Mouse (Mus musculus) forebrain, embryonic 10.5 days (tissue): Measurements from ENCODE around the gene Recql5. TPM values are rescaled to one million over a fixed set of nuclear protein-coding genes. Genes with fewer than 3 reads are reported as not detected.
A peak's percentile ranks its signal among the peaks of the same experiment; 100 is the strongest.

ENCODE experiments used
- DNase-seq: peaks from one replicate; pipeline ENCODE4 v3.0.0-alpha.2; 2017; ENCODE audit warnings: low spot score; ENCODE audit errors: extremely low spot score
- H3K27ac ChIP-seq: fragments of 300-500 bp; sonication (generic); 2 replicates; pipeline ENCODE4 v1.5.1; 2016; ENCODE audit warnings: mild to moderate bottlenecking
- H3K27me3 ChIP-seq: fragments of 300-500 bp; sonication (generic); 2 replicates; pipeline ENCODE4 v1.6.1; 2016; ENCODE audit warnings: mild to moderate bottlenecking; ENCODE audit not compliant: poor library complexity, severe bottlenecking
- H3K36me3 ChIP-seq: fragments of 300-500 bp; sonication (generic); replicated peaks from 2 replicates; pipeline ENCODE4 v1.6.1; 2016; ENCODE audit warnings: mild to moderate bottlenecking, moderate library complexity
- H3K4me1 ChIP-seq: fragments of 300-500 bp; sonication (generic); 2 replicates; pipeline ENCODE4 v1.6.1; 2016
- H3K4me3 ChIP-seq: fragments of 300-500 bp; sonication (generic); 2 replicates; pipeline ENCODE4 v1.5.1; 2016; ENCODE audit warnings: mild to moderate bottlenecking, moderate library complexity
- H3K9me3 ChIP-seq: fragments of 300-500 bp; sonication (generic); 2 replicates; pipeline ENCODE4 v1.6.1; 2016; ENCODE audit warnings: mild to moderate bottlenecking, moderate library complexity
- WGBS: fragments of 180-500 bp; shearing (Covaris S2); methylation state at CpG from one replicate; pipeline ENCODE4 v1.1.7; 2016; 5-methylcytosine and 5-hydroxymethylcytosine counted together
- polyA plus RNA-seq: library from polyadenylated mRNA; unstranded; fragments of >200 nt; fragmentation: Nextera tagmentation; extraction: Ambion mirVana; gene quantifications from 2 replicates; pipeline ENCODE4 v1.2.1, GENCODE M21; 2016

The Recql5 gene
- polyA plus RNA-seq, 1 experiment from 2014 or later = 35.0 TPM

- Histone ChIP-seq H3K36me3 (peaks cover 28% of the 10 kb centered on the region), H3K4me3 (no peak overlapping the region), H3K27ac (peak overlapping the region; percentile 68), H3K4me1 (peaks cover 63% of the 10 kb centered on the region), H3K27me3 (no peaks in the 10 kb centered on the region), H3K9me3 (no peaks in the 10 kb centered on the region)
- no peak for DNase-seq
- 79% methylated on average over 11 of the region's 11 CpGs for WGBS
These were observed 29.7 kb downstream of the Recql5 start for GRCm38 (mm10) chr11:115903384-115904230.

GRCm38 (mm10) chr11:115902831-115903230 is 30.4 kb downstream of the Recql5 start:
- H3K4me1 ChIP-seq = peaks cover 65% of the 10 kb centered on the region
- DNase-seq = no peak
- no peaks in the 10 kb centered on the region for H3K9me3 ChIP-seq
- 100% methylated on average over 1 of the region's 1 CpGs for WGBS
- H3K27me3 ChIP-seq = no peaks in the 10 kb centered on the region
- H3K27ac ChIP-seq = peak overlapping the region; percentile 68
- H3K4me3 ChIP-seq = no peak overlapping the region
- H3K36me3 ChIP-seq = peaks cover 21% of the 10 kb centered on the region; the same call in 1 of the 2 replicates

- peaks cover 26% of the 10 kb centered on the region for H3K36me3 ChIP-seq
- H3K4me3 ChIP-seq = no peak overlapping the region
- H3K27me3 ChIP-seq = no peaks in the 10 kb centered on the region
- peaks cover 65% of the 10 kb centered on the region for H3K4me1 ChIP-seq
- H3K9me3 ChIP-seq = no peaks in the 10 kb centered on the region
- WGBS = 85% methylated on average over 5 of the region's 5 CpGs
- DNase-seq = no peak
- peak overlapping the region; percentile 68 for H3K27ac ChIP-seq
These were observed 31.1 kb downstream of the Recql5 start for GRCm38 (mm10) chr11:115902177-115902576.

- Histone ChIP-seq H3K27me3 (no peaks in the 10 kb centered on the region), H3K9me3 (no peaks in the 10 kb centered on the region), H3K4me1 (peaks cover 65% of the 10 kb centered on the region), H3K27ac (peak overlapping the region; percentile 68), H3K36me3 (peaks cover 30% of the 10 kb centered on the region), H3K4me3 (no peak overlapping the region)
- WGBS = 84% methylated on average over 9 of the region's 9 CpGs
- DNase-seq = no peak
These were observed 31.7 kb downstream of the Recql5 start for GRCm38 (mm10) chr11:115901338-115902161.

GRCm38 (mm10) chr11:115900561-115901337 is 32.5 kb downstream of the Recql5 start:
- 80% methylated on average over 8 of the region's 8 CpGs for WGBS
- Histone ChIP-seq H3K36me3 (peaks cover 37% of the 10 kb centered on the region), H3K9me3 (no peaks in the 10 kb centered on the region), H3K27me3 (no peaks in the 10 kb centered on the region), H3K4me1 (peaks cover 59% of the 10 kb centered on the region), H3K27ac (peak overlapping the region; percentile 68), H3K4me3 (peak overlapping the region; percentile 13; the same call in 1 of the 2 replicates)
- DNase-seq = no peak

- peak within 1 kb of the TSS; percentile 13; the same call in 1 of the 2 replicates for H3K4me3 ChIP-seq
- peak; percentile 54 for DNase-seq
- peaks cover 43% of the 10 kb centered on the region for H3K36me3 ChIP-seq
- no peaks in the 10 kb centered on the region for H3K27me3 ChIP-seq
- H3K27ac ChIP-seq = peak within 1 kb of the TSS; percentile 68
- H3K4me1 ChIP-seq = peaks cover 48% of the 10 kb centered on the region
- 36% methylated on average over 16 of the region's 16 CpGs for WGBS
- H3K9me3 ChIP-seq = no peaks in the 10 kb centered on the region
These were observed 33.6 kb downstream of the Recql5 start, which contains the start of gene Smim5 for GRCm38 (mm10) chr11:115899486-115900266. Gene Smim5, plus strand, starts transcription at chr11:115899966.

- no peak for DNase-seq
- WGBS = 36% methylated on average over 4 of the region's 4 CpGs
- no peaks in the 10 kb centered on the region for H3K9me3 ChIP-seq
- H3K4me3 ChIP-seq = no peak overlapping the region
- peaks cover 47% of the 10 kb centered on the region for H3K4me1 ChIP-seq
- no peaks in the 10 kb centered on the region for H3K27me3 ChIP-seq
- H3K36me3 ChIP-seq = peaks cover 50% of the 10 kb centered on the region
- no peak overlapping the region; the same call in 1 of the 2 replicates for H3K27ac ChIP-seq
These were observed 34.4 kb downstream of the Recql5 start for GRCm38 (mm10) chr11:115898886-115899285.

GRCm38 (mm10) chr11:115898446-115898845 is 34.8 kb downstream of the Recql5 start:
- no peaks in the 10 kb centered on the region for H3K27me3 ChIP-seq
- DNase-seq = no peak
- WGBS = 89% methylated on average over 7 of the region's 7 CpGs
- H3K4me3 ChIP-seq = no peak overlapping the region
- H3K9me3 ChIP-seq = no peaks in the 10 kb centered on the region
- peaks cover 47% of the 10 kb centered on the region for H3K4me1 ChIP-seq
- peaks cover 51% of the 10 kb centered on the region for H3K36me3 ChIP-seq
- H3K27ac ChIP-seq = no peak overlapping the region

- no peak overlapping the region for H3K4me3 ChIP-seq
- no peaks in the 10 kb centered on the region for H3K27me3 ChIP-seq
- H3K4me1 ChIP-seq = peaks cover 15% of the 10 kb centered on the region
- no peak overlapping the region for H3K27ac ChIP-seq
- H3K36me3 ChIP-seq = peaks cover 50% of the 10 kb centered on the region
- 76% methylated on average over 14 of the region's 14 CpGs for WGBS
- H3K9me3 ChIP-seq = no peaks in the 10 kb centered on the region
- DNase-seq = no peak
These were observed 38.3 kb downstream of the Recql5 start for GRCm38 (mm10) chr11:115894755-115895520.

GRCm38 (mm10) chr11:115893071-115893470 is 40.2 kb downstream of the Recql5 start:
- Histone ChIP-seq H3K9me3 (no peaks in the 10 kb centered on the region), H3K27ac (no peak overlapping the region), H3K4me3 (no peak overlapping the region), H3K27me3 (no peaks in the 10 kb centered on the region), H3K36me3 (peaks cover 50% of the 10 kb centered on the region), H3K4me1 (no peaks in the 10 kb centered on the region)
- no peak for DNase-seq
- 90% methylated on average over 9 of the region's 9 CpGs for WGBS

- Histone ChIP-seq H3K27me3 (no peaks in the 10 kb centered on the region), H3K27ac (no peak overlapping the region), H3K9me3 (no peaks in the 10 kb centered on the region), H3K4me3 (no peak overlapping the region), H3K4me1 (no peaks in the 10 kb centered on the region), H3K36me3 (peaks cover 45% of the 10 kb centered on the region)
- no peak for DNase-seq
- 57% methylated on average over 6 of the region's 6 CpGs for whole genome bisulfite sequencing
These were observed 41.1 kb downstream of the Recql5 start for GRCm38 (mm10) chr11:115892213-115892612.
